Mouse (Mus musculus) bone marrow macrophage, adult 2 months (primary cell): ENCODE measurements around the gene Dip2c. TPM values are rescaled to one million over a fixed set of nuclear protein-coding genes. Genes with fewer than 3 reads are reported as not detected.

Experiments used
- H3K27ac ChIP-seq: 2 replicates; pipeline ENCODE4 v1.5.1; 2012; ENCODE audit warnings: low read depth, low read length; ENCODE audit not compliant: insufficient read depth
- H3K4me1 ChIP-seq: 2 replicates; pipeline ENCODE4 v1.6.1; 2012; ENCODE audit warnings: low read length; ENCODE audit not compliant: control insufficient read depth, insufficient read depth
- H3K4me3 ChIP-seq: 2 replicates; pipeline ENCODE4 v1.5.1; 2012; ENCODE audit warnings: mild to moderate bottlenecking, low read length, moderate library complexity; ENCODE audit not compliant: insufficient read depth
- CTCF ChIP-seq: IDR thresholded peaks from 2 replicates; pipeline ENCODE4 v1.5.1; 2012; ENCODE audit warnings: low read depth, mild to moderate bottlenecking, low read length, moderate library complexity
- POLR2A ChIP-seq: IDR thresholded peaks from 2 replicates; pipeline ENCODE4 v1.6.1; 2012; ENCODE audit warnings: mild to moderate bottlenecking, low read depth, low read length, borderline replicate concordance
- polyA plus RNA-seq: library from polyadenylated mRNA; stranded (reverse); fragments of >200 nt; gene quantifications from 2 replicates; pipeline ENCODE4 v1.2.4, GENCODE M21; 2012; ENCODE audit not compliant: missing spikeins, insufficient read depth, insufficient read length

Gene Dip2c
- polyA plus RNA-seq, 1 experiment = 2.1 TPM

- peaks cover 5% of the 10 kb centered on the region; the same call in 1 of the 2 replicates for H3K4me1 ChIP-seq
- H3K4me3 ChIP-seq = no peak overlapping the region
- TF ChIP-seq POLR2A (no peak), CTCF (no peak)
- no peak overlapping the region for H3K27ac ChIP-seq
Measured at GRCm38 (mm10) chr13:9445533-9446294, 169.4 kb downstream of the Dip2c start.

- Histone ChIP-seq H3K4me1 (peaks cover 5% of the 10 kb centered on the region; the same call in 1 of the 2 replicates), H3K4me3 (no peak overlapping the region), H3K27ac (no peak overlapping the region)
- no peak for TF ChIP-seq POLR2A
- TF ChIP-seq CTCF = no peak
Measured at GRCm38 (mm10) chr13:9446448-9447115, 170.3 kb downstream of the Dip2c start.

DNA sequence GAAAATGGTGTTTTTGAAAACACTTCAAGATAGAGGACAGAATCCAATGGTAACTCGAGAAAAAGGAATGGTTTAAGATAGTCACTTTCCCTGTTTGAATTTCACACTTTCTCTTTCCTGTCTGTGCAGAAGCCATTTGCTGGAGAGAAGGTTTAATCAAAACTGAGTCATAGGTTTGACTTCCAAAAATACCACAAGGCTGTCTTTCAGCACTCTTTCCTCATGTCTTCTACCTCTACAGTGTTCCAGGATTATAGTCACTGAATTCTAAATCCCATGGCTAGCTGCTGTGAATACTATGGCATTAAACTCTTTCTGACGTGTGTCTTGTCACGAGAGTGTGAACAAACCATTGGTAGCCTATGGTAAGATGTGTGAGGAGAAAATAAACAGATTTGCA lies 173.9 kb downstream of the Dip2c start:
- Histone ChIP-seq H3K4me1 (peaks cover 14% of the 10 kb centered on the region), H3K27ac (no peak overlapping the region), H3K4me3 (no peak overlapping the region)
- TF ChIP-seq POLR2A = no peak
- TF ChIP-seq CTCF = no peak

- TF ChIP-seq CTCF (no peak), POLR2A (no peak)
Measured at GRCm38 (mm10) chr13:9451952-9452351, 175.6 kb downstream of the Dip2c start.

DNA sequence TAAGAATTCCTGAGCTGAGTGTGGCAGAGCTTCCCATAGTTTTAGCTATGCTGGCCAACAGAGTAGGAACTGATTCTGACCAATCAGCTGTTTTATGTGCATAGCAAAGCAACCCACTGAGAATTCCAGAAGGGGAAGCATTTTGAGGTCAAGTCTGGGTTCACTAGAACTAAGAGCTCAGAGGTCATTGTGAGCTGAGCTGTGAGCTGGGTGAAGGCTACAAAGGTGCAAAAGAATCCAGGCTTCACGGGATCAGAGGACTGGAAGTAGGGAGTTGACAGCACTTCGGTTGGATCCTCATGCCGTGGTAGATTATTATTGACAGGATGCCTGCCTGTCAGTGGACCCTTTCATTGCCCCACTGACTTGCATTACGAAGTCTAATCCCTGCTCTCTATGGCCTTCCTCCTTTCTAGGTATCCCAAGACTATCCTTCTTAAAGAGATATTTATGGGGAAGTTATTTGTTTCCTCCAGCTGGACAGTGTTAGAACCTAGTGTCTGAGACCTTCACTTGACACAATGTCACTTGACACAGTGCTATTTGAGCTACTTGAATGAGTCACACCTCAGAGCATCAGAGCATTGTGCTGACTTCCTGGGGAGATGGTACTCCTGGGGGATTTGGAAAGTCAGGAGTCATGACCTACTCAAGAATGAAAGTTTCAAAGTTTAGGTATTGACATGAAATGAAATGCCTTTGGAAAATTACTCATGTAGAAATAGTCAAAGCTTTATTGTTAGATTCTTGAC lies 178.3 kb downstream of the Dip2c start:
- Histone ChIP-seq H3K4me1 (peaks cover 14% of the 10 kb centered on the region), H3K27ac (peak overlapping the region; percentile 57; the same call in 1 of the 2 replicates), H3K4me3 (no peak overlapping the region)
- TF ChIP-seq CTCF = no peak
- TF ChIP-seq POLR2A = no peak

More at GRCm38 (mm10) chr13:9451952-9452351, 175.6 kb downstream of the Dip2c start:
- Histone ChIP-seq H3K4me1 (peaks cover 14% of the 10 kb centered on the region), H3K27ac (no peak overlapping the region), H3K4me3 (no peak overlapping the region)

DNA sequence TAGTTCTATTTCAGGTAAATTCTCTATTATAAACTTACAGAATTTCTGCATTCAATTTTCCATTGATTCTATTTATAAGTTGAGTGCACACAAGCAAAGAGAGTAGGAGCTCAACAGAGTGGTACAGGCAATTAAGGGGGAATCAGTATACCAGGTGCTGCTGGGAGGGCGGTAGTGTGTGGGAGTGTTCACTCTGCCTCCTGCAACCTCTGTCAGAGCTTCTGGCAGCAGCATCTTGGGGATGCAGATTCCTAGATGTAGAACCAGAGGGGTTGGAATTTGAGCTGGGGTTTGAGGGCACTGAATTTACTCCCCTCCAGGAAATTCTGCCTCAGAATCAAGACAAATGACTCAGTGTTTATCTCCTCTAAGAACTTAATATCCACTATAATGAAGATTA lies 179.7 kb downstream of the Dip2c start:
- TF ChIP-seq CTCF (no peak), POLR2A (no peak)
- Histone ChIP-seq H3K27ac (no peak overlapping the region), H3K4me1 (peaks cover 9% of the 10 kb centered on the region), H3K4me3 (no peak overlapping the region)

DNA sequence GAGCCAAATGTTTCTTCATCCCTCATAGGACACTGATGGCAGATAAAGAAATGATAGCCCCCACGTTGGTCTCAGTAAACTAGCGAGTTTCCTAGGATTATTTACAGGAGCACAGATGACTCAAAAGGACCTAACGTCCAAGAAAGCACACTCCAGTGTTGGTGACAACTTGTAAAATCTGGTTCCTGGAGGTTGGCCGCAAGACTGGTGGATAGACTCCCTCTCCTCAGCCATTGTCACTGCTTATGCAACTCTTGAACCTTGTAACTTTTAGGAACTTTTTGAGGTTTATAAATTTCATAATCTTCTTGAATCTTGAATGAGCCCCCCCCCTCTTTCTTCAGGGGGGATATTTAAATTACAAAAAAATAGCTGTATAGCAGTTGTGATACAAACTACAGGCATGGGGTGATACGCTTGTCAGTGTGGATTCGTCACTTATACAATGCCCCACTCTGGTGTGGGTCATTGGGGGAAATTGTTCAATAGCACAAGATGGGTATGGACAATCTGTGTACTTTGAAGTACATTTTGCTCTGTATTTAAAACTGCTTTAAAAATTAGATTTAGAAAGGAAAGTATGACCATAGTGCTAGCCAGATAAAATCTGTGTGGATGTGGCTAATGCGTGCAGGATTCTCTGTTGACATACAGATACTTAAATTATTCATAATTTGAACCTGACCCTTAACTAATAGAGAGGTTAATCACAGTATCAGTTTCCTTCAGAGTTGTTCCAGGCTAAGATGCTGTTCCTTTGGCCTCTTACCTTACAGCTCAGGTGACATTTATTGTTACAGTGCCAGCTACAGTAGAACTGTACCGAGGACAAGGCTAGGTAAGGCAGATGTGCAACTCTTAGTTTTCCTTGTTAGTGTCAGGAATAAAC lies 181.3 kb downstream of the Dip2c start:
- Histone ChIP-seq H3K4me3 (no peak overlapping the region), H3K27ac (no peak overlapping the region), H3K4me1 (peaks cover 9% of the 10 kb centered on the region)
- TF ChIP-seq POLR2A = no peak
- TF ChIP-seq CTCF = no peak

- no peaks in the 10 kb centered on the region for H3K4me1 ChIP-seq
- H3K27ac ChIP-seq = no peak overlapping the region
- no peak for TF ChIP-seq POLR2A
- no peak for TF ChIP-seq CTCF
- no peak overlapping the region for H3K4me3 ChIP-seq
Measured at GRCm38 (mm10) chr13:9464457-9464856, 188.1 kb downstream of the Dip2c start.

- H3K27ac ChIP-seq = no peak overlapping the region
- no peak overlapping the region for H3K4me3 ChIP-seq
- H3K4me1 ChIP-seq = no peaks in the 10 kb centered on the region
- no peak for TF ChIP-seq POLR2A
- no peak for TF ChIP-seq CTCF
Measured at GRCm38 (mm10) chr13:9467216-9467615, 190.9 kb downstream of the Dip2c start.
